Mouse (Mus musculus): Measurements from ENCODE around the gene Spata13.
A peak's percentile ranks its signal among the peaks of the same experiment; 100 is the strongest.

The Spata13 gene

DNA sequence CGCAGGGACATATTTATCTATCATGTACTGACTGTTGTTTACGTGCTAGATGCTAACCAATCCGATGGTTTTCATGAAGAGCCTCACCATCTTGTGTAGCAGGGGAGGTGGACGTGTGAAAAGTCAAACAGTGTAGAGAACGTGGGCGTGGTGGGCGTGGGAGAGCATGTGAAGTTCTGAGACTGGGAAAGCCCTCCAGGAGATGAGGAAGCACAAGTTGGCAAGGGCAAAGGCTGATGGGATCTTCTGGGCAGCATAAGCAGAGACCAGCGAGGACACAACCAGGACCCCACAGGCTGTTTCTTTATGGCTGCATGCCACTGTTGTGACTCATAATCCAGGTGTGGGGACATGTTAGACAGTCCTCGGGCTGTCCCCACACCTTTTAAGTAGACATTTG, 5.4 kb downstream of the Spata13 start:
- DNase-seq (ENCODE audit: low spot score): no peak

DNA sequence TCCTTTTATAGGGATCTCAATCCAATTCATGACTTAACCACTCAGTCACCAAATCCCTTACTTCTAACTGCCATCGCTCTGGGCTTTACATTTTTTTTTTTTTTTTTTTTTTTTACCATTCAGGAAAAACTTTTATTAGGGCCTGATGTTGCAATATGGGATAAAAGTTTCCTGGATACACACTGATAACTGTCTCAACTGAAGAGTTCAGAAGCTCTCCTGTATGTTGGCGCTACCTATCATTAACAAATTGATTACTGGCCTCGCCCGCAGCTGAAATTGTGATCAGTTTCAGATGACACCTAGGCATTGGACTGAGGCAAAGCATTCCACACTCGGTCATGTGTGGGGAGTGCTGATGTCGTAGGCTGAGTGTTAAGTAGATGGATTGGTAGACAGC, 7.3 kb downstream of the Spata13 start:
- no peak for DNase-seq (ENCODE audit: low spot score)

- no peak for DNase-seq (ENCODE audit: low spot score)
These were observed 8.3 kb downstream of the Spata13 start for GRCm38 (mm10) chr14:60642131-60642530.

GRCm38 (mm10) chr14:60643098-60643870, 9.5 kb downstream of the Spata13 start:
- peak; percentile 77 for DNase-seq (ENCODE audit: low spot score)

DNA sequence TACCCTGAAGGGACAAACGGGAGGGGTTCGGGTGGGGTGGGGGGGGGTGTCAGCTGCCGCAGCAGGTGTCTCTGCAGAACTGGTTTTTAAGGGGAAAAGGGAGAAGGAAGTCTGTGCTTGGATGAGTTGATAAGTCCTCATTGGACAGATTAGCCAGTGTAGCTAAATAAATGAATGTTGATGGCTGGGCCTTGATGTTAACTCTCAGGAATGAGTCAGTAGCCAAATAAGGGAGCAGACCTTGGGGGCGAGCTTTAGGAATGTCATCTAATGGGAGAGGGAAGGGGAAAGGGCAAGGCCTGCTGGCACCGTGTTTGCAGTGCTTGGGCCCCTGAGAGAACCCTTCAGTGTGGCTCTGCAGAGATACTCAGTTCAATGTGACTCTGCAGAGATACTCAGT, 12.6 kb downstream of the Spata13 start:
- DNase-seq (ENCODE audit: low spot score): no peak

DNA sequence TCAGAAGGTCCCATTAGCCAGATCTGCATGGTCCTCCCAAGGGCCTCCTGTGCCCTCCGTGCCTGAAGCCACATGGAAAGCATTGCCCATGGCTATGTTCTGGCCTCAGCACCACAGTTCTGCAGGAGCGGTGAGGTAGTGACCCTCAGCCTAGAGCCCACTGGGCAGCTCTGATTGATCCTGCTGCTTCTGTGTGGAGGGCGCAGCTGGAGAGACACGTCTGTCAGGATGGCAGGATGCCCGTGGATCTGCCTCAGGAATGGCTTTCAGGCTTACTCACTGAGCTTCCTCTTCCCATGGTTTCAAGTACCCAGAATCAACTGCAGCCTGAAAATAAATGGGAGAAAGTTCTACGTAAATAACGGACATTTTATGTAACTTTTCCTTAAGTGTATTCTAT, 14.1 kb downstream of the Spata13 start:
- DNase-seq (ENCODE audit: low spot score): no peak

DNA sequence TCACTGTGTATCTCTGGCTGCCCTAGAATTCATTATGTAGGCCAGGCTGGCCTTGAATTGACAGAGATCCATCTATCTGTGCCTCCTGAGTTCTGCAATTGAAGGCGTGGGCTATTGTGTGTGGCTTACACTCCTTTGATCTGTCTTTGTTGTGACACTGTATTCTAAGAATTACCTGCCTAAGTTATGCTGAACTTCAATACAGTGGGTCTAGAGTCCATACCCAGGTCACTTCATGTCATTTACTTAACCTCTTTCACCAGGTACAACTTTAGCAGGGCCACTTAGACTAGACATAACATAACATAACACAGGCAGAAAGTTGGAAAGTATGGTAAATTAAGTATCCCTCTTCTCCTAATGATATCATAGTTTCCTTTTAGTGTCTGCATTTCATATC, 15.2 kb downstream of the Spata13 start:
- DNase-seq (ENCODE audit: low spot score): no peak

GRCm38 (mm10) chr14:60653184-60653583, 19.4 kb downstream of the Spata13 start:
- DNase-seq (ENCODE audit: low spot score): no peak

GRCm38 (mm10) chr14:60653977-60654376, 20.2 kb downstream of the Spata13 start:
- DNase-seq (ENCODE audit: low spot score): no peak

DNA sequence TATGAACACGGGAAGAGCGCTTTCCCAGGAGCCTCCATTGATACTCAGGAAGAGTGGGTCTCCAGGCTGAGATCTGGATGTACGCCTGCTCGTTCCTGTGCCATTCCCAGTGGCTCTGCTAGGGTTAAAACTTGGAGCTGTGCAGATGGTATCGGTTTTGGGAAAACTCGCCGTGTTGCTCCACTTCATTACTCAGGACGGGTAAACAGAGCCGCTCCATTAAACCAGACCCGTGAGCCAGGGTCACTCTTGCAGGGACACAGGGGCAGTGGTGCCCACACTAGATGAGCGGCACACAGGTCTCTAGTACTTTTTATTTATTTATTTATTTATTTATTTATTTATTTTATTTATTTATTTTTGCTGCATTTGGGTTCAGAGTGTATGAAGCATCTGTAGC, 20.9 kb downstream of the Spata13 start:
- DNase-seq (ENCODE audit: low spot score): no peak

DNA sequence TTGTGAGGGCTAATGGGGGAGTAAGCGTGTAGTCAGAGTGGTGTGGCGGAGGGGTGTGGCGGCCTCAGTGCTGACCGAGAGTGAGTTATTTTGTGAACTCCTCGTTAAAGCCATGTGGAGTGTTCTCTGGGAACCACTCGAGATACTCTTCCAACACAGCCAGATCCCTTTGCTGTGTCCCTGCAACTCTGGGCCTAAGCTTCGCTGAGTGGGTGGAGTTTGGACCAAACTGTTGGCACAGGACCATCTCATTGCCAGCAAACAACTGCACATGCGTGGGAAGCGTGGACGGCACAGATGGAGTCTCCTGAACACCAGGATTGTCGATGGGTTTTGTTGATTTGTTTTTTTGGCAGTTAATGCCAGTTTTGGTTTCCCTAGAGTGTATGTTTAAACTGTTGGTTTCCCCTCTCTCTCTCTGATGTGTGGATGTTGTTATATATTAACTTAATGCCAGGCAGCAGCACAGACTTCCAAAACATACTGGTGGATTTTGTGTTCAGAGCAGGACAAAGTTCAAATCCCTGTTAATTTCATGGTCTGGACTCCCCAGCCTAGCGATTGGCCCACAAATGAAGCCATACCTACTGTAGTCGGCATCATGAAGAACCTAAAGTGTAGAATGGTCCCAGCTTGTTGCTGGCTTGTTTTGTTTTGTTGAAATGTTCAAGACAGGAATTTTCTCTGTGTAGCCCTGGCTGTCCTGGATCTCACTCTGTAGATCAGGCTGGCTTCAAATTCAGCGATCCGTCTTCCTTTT, 22.3 kb downstream of the Spata13 start:
- DNase-seq (ENCODE audit: low spot score): no peak

- no peak for DNase-seq (ENCODE audit: low spot score)
These were observed 22.9 kb downstream of the Spata13 start for GRCm38 (mm10) chr14:60656701-60657085.

DNA sequence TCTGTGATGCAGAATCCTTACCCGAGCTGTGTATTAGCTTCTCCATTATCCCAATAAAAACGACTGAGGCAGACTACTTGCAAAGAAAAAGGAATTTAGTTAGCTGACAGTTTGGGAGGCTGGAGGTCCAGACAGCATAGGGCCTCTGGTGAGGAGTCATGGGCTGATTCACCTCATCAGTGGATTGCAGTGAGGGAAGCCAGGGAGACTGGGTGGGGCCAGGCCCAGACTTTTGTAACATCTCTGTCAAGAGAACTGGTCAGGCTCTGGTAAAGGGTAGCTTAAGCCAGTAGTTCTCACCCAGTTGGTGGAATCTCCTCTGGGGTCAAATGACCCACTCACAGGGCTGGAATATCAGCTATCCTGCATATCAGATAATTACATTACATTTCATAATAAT, 24.1 kb downstream of the Spata13 start:
- DNase-seq (ENCODE audit: low spot score): no peak

DNA sequence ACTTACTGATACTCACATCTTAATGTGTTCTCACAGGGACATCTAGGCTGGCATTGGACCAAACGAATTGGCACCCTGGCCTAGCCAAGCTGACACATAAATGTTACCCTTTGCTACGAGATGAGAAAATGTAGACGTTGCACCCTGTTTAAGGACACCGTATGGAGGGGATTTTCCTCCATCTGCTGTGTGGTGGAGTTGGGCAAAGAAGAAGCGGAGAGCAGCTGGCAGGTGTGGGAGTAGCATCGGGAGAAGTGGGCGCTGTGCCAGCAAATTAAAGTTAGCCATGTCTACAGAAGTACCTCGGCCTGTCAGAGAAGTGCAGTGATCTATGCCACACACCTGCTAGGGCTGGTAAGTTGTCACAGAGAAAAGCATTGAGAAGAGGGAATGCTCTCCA, 25.7 kb downstream of the Spata13 start:
- no peak for DNase-seq (ENCODE audit: low spot score)

GRCm38 (mm10) chr14:60660591-60660990, 26.8 kb downstream of the Spata13 start:
- DNase-seq (ENCODE audit: low spot score): no peak

- DNase-seq (ENCODE audit: low spot score): no peak
These were observed 27.5 kb downstream of the Spata13 start for GRCm38 (mm10) chr14:60661281-60661680.

DNA sequence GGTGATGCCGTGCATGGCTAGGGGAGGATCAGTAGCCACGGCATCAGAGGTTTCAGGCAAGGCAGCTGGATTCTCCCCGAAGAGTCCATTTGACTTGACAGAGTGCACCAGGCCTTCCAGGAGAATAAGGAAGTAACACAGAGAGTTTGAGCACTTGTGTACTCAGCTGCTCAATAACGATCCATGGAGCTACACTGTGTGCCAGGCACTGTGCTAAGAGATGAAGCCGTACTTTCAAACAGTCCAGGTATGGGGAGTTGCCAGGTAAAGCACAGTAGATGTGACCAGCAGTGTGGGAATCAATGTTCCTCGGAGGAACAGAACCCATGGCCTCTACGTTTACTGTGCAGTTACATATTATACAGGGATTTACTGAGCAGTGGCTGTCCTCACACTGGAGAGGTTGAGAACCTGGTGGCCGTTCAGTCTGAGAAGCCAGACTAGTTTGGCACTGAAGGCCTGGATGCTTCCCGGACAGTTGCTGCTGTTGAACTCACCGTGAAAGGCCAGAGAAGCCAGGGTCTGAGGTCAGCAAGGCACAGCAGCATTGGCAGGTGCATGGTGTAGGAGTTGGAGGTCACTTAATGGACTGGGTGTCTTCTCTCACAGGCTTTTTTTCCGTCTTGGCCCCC, 29.6 kb downstream of the Spata13 start:
- no peak for DNase-seq (ENCODE audit: low spot score)

GRCm38 (mm10) chr14:60664641-60665040, 30.8 kb downstream of the Spata13 start:
- peak; percentile 54 for DNase-seq (ENCODE audit: low spot score)

DNA sequence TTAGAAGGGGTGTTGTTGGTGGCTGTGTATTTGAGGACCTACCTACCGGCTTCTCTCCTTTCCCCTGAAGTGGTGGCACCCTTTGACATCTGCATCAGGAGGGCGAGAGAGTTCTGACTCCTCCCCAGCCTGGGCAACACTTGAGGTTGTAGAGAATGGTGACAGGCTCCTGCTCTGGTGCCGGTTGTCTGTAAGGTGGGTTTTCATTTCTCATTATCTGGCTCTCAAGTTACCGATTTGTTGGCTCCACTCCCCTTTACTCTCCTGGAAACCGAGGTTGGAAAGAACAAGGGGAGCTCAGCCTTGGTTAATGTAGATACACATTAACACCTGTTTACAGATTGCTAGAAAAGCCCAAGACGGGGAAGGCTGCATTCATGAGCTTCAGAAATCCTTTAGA, 31.5 kb downstream of the Spata13 start:
- no peak for DNase-seq (ENCODE audit: low spot score)

DNA sequence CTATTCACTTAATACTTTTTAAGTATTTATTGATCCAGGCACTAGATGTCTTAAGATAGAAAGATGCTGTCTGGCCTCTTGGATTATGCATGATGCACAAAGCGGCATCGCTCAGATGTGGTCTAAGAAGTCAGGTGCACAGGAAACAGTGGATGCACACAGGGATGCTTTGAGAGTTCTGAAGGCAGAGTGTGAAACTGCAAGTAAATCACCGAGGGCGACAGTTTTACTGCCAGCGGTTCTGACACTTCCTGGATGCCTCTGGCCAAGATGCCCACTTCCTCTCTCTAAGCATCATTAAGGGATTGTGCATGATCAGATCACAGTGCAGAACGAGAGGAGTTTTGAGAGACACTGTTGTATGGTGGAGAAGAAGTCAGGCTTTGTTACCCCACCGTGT, 32.5 kb downstream of the Spata13 start:
- DNase-seq (ENCODE audit: low spot score): no peak

DNA sequence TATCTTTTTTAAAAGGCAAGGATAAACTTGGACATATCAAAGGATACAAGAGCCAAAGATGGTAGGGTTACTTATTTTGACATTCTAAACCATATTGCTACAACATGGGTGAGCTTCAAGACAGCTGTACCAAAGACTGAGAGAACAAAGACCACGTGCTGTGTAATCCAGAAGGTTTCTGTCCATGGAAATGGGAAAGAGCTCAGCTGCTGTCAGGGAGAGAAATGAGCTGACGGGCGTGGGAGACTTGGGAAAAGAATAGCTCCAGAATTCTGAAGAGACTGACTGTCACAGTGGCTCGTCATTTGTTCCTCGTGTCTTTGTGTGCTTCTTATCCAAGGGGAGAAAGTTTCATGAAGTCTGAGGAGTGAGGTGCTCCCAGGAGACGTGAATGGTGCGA, 36.4 kb downstream of the Spata13 start:
- DNase-seq (ENCODE audit: low spot score): no peak

- DNase-seq (ENCODE audit: low spot score): no peak
These were observed 37.7 kb downstream of the Spata13 start for GRCm38 (mm10) chr14:60671504-60671903.

DNA sequence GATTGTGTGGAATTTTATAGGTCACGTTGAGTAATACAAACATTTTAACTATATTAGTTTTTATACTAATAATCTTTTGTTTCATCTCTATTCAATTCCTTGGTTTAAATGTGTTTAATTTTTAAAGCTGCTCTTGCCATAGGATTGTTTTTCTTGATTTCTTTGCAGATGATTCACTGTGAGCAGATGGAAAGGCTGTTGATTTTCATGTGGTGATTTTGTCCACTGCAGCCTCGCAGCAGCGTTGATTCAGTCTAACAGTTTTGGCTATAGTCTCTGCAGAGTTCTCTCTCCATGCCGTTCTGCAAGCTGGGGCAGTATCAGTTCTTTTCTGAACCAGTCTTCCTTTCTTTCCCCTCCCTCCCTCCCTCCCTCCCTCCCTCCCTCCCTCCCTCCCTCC, 41.9 kb downstream of the Spata13 start:
- DNase-seq (ENCODE audit: low spot score): no peak
